Mouse (Mus musculus) lung, embryonic 16.5 days (tissue): Measurements from ENCODE around the gene Mylk2. TPM values are rescaled to one million over a fixed set of nuclear protein-coding genes. Genes with fewer than 3 reads are reported as not detected.

ENCODE experiments used
- ATAC-seq: fragments of 200-750 bp; cut with Nextera tagmentation; 2 replicates; pipeline ENCODE4 v1.8.0; 2017; ENCODE audit warnings: low read depth, mild to moderate bottlenecking, moderate library complexity
- H3K27ac ChIP-seq: fragments of 300-500 bp; sonication (generic); 2 replicates; pipeline ENCODE4 v1.5.1; 2014; ENCODE audit warnings: mild to moderate bottlenecking, control low read depth, low read length
- H3K27me3 ChIP-seq: fragments of 300-500 bp; sonication (generic); 2 replicates; pipeline ENCODE4 v1.6.1; 2014; ENCODE audit warnings: low read depth, low read length, mixed read lengths; ENCODE audit not compliant: control insufficient read depth, insufficient read depth
- H3K36me3 ChIP-seq: fragments of 300-500 bp; sonication (generic); 2 replicates; pipeline ENCODE4 v1.6.1; 2014; ENCODE audit warnings: low read length; ENCODE audit not compliant: control insufficient read depth, insufficient read depth
- H3K4me1 ChIP-seq: fragments of 300-500 bp; sonication (generic); replicated peaks from 2 replicates; pipeline ENCODE4 v1.6.1; 2014; ENCODE audit warnings: low read length, mixed read lengths; ENCODE audit not compliant: control insufficient read depth, insufficient read depth
- H3K4me2 ChIP-seq: fragments of 300-500 bp; sonication (generic); 2 replicates; pipeline ENCODE4 v1.6.1; 2014; ENCODE audit warnings: low read depth, low read length, control low read depth
- H3K4me3 ChIP-seq: fragments of 300-500 bp; sonication (generic); 2 replicates; pipeline ENCODE4 v1.5.1; 2014; ENCODE audit warnings: mild to moderate bottlenecking, low read length, control low read depth
- H3K9ac ChIP-seq: fragments of 300-500 bp; sonication (generic); 2 replicates; pipeline ENCODE4 v1.6.1; 2014; ENCODE audit warnings: low read length, control low read depth
- H3K9me3 ChIP-seq: fragments of 300-500 bp; sonication (generic); 2 replicates; pipeline ENCODE4 v1.6.1; 2016; ENCODE audit warnings: low read length; ENCODE audit not compliant: control insufficient read depth
- WGBS: fragments of 180-500 bp; shearing (Covaris S2); extraction: QIAGEN DNeasy Blood & Tissue Kit; methylation state at CpG from one replicate; pipeline ENCODE4 v1.1.7; 2014; 5-methylcytosine and 5-hydroxymethylcytosine counted together
- polyA plus RNA-seq: library from polyadenylated mRNA; unstranded; fragments of >200 nt; fragmentation: Nextera tagmentation; extraction: Ambion mirVana; gene quantifications from 2 replicates; pipeline ENCODE4 v1.2.1, GENCODE M21; 2015

Mylk2 gene
- polyA plus RNA-seq, 1 experiment from 2014 or later = 0.16 TPM

- Histone ChIP-seq H3K4me3 (no peak overlapping the region), H3K27ac (no peak overlapping the region), H3K27me3 (peaks cover 85% of the 10 kb centered on the region), H3K4me1 (peaks cover 17% of the 10 kb centered on the region), H3K4me2 (no peak overlapping the region), H3K9me3 (no peaks in the 10 kb centered on the region), H3K36me3 (no peaks in the 10 kb centered on the region), H3K9ac (no peak overlapping the region)
- peak; percentile 69 for ATAC-seq
- 35% methylated on average over 7 of the region's 7 CpGs for WGBS
Measured at GRCm38 (mm10) chr2:152947098-152947497, 35.9 kb downstream of the Mylk2 start.

GRCm38 (mm10) chr2:152948438-152949020 lies 37.4 kb downstream of the Mylk2 start:
- Histone ChIP-seq H3K4me2 (no peak overlapping the region), H3K9ac (no peak overlapping the region), H3K4me3 (no peak overlapping the region), H3K27me3 (peaks cover 79% of the 10 kb centered on the region), H3K36me3 (no peaks in the 10 kb centered on the region), H3K4me1 (peaks cover 12% of the 10 kb centered on the region), H3K27ac (no peak overlapping the region), H3K9me3 (no peaks in the 10 kb centered on the region)
- 82% methylated on average over 5 of the region's 5 CpGs for WGBS
- no peak for ATAC-seq

GRCm38 (mm10) chr2:152950358-152951064 lies 39.4 kb downstream of the Mylk2 start:
- H3K27me3 ChIP-seq = peaks cover 63% of the 10 kb centered on the region
- H3K4me2 ChIP-seq = no peak overlapping the region
- no peaks in the 10 kb centered on the region for H3K9me3 ChIP-seq
- no peaks in the 10 kb centered on the region for H3K36me3 ChIP-seq
- no peak overlapping the region for H3K4me3 ChIP-seq
- no peak overlapping the region for H3K27ac ChIP-seq
- H3K4me1 ChIP-seq = peaks cover 12% of the 10 kb centered on the region
- no peak for ATAC-seq
- no peak overlapping the region for H3K9ac ChIP-seq
- WGBS = 35% methylated on average over 11 of the region's 11 CpGs

DNA sequence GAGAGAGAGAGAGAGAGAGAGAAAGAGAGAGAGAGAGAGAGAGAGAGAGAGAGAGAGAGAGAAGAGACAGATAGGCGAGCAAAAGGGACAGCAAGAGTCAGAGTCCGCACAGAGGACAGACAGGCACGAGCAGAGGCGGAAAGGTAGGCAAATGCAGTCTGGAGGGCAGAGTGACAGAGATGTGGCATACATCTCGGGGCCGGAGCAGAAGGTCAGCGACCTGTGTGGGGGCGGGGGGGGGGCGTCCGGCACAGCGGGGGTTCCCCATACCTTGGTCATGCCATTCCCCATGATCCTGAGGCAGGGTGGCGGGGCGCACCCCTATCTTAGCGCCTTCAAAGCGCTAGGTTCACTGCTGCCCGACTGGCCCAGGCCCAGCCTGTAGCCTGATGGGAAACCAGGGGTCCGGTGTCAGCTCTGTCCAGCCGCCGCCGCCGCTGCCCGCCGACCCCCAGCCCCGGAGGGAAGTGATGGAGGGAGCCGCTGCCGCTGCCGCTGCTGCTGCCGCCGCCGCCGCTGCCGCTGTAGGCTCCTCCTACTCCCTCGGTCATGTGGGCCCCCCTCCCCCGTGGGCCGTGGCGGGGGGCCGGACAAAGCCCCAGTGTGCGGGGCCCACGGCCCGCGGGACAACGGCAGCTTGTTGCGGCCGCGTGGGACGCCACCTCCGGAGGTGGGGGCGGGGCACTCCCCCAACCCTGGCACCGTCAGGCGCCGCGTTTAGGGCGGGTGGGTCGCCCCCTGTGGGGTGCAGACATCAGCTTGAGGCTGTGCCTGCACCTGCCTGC lies 40.1 kb downstream of the Mylk2 start, which contains the start of gene Dusp15:
Gene Dusp15, minus strand, starts transcription at position 634 of the 785 bp plus-strand sequence.
- Histone ChIP-seq H3K9me3 (no peaks in the 10 kb centered on the region), H3K27ac (no peak within 1 kb of the TSS), H3K4me3 (peak within 1 kb of the TSS; percentile 63), H3K27me3 (peaks cover 57% of the 10 kb centered on the region), H3K4me2 (peak within 1 kb of the TSS; percentile 99), H3K4me1 (peaks cover 12% of the 10 kb centered on the region), H3K36me3 (no peaks in the 10 kb centered on the region), H3K9ac (peak within 1 kb of the TSS; percentile 66)
- ATAC-seq = peak; percentile 30; the same call in 1 of the 2 replicates
- WGBS = under 1% methylated on average over 47 of the region's 54 CpGs

DNA sequence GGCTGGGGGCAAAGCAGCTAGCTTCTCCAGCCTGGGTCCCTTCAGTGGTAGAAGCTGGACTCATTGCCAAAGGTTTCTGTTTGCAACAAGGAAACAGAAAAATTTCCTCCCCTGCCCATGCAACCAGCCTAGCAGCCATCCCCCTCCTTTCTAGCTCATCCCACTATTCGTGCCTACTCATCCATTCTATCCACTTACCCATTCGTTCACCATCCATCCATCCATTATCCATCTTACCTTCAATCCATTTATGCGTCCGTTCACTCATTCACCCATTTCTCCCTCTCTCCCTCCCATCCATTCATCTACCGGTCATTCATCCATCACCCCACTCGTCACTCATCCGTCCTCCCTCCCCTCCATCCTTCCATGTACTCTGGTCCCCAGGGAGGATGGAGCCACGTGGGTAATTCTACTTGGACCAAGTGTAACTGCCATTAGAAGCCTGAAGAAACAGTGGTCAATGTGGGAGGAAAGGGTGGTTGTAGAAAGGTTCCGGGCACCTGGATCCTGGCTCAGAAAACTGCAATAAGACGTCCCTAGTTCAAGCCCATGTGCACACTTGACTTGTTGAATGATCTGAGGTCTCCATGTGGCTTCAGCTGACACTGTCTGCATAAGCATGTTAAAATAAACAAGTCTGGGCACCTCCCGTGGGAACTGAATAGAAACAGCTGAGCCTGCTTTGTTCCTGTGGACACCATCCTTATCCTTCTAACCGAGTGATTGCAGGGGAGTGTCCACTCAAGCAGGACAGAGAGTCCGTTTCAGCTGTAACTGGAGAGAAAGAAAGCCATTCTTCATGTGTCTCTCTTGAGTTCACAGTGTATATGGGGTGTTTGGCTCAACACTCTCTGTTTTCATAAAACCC lies 40.9 kb downstream of the Mylk2 start:
- peak overlapping the region; percentile 66 for H3K9ac ChIP-seq
- H3K27me3 ChIP-seq = peaks cover 54% of the 10 kb centered on the region
- no peak for ATAC-seq
- no peaks in the 10 kb centered on the region for H3K9me3 ChIP-seq
- peak overlapping the region; percentile 99 for H3K4me2 ChIP-seq
- H3K36me3 ChIP-seq = no peaks in the 10 kb centered on the region
- peak overlapping the region; percentile 63 for H3K4me3 ChIP-seq
- 13% methylated on average over 13 of the region's 13 CpGs for WGBS
- H3K27ac ChIP-seq = no peak overlapping the region
- H3K4me1 ChIP-seq = peaks cover 12% of the 10 kb centered on the region

- Histone ChIP-seq H3K27me3 (peaks cover 5% of the 10 kb centered on the region), H3K4me2 (no peak overlapping the region), H3K27ac (no peak overlapping the region), H3K4me3 (no peak overlapping the region), H3K36me3 (no peaks in the 10 kb centered on the region), H3K4me1 (no peaks in the 10 kb centered on the region), H3K9ac (no peak overlapping the region), H3K9me3 (no peaks in the 10 kb centered on the region)
- 56% methylated on average over 3 of the region's 3 CpGs for WGBS
- no peak for ATAC-seq
Measured at GRCm38 (mm10) chr2:152958116-152958515, 47.0 kb downstream of the Mylk2 start.

DNA sequence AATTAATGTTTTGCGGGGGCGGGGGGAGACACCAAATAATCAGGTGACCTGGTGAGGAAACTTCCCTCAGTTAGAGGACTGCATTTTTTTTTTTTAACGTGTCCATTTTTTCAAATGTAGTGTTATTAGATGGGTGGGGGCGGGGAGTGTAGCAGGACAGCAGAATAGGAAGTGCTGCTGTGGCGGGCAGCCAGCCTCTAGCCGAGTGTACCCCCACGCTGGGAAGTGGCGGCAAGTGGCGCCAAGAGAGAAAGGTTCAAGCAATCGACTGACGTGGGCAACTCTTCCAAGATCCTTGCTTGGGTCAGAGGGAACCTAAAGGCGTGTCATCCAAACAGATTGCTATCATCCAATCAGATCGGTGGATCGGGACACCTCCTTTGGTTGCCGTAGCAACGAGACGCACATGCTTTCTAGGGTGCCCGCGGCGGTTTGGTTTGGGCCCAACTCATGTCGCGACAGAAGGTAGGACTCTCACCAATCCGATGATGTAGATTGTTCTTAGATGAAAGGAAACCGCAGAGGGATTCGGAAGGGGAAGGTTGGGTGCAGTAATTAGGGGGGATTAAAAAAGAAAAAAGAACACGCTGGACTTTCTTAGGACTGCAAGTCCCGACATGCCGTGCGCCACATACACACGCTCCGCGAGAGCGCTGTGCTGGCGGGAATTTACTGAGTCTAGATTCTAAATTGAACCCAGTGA lies 51.1 kb downstream of the Mylk2 start, which contains the start of gene Ttll9:
Gene Ttll9, plus strand, starts transcription at position 395 of the 703 bp plus-strand sequence.
- H3K4me2 ChIP-seq = peak within 1 kb of the TSS; percentile 70
- H3K36me3 ChIP-seq = no peaks in the 10 kb centered on the region
- peak within 1 kb of the TSS; percentile 59 for H3K4me3 ChIP-seq
- H3K27ac ChIP-seq = no peak within 1 kb of the TSS
- no peaks in the 10 kb centered on the region for H3K4me1 ChIP-seq
- 3% methylated on average over 34 of the region's 34 CpGs for WGBS
- no peaks in the 10 kb centered on the region for H3K27me3 ChIP-seq
- ATAC-seq = peak; percentile 94
- H3K9me3 ChIP-seq = no peaks in the 10 kb centered on the region
- H3K9ac ChIP-seq = peak within 1 kb of the TSS; percentile 41

DNA sequence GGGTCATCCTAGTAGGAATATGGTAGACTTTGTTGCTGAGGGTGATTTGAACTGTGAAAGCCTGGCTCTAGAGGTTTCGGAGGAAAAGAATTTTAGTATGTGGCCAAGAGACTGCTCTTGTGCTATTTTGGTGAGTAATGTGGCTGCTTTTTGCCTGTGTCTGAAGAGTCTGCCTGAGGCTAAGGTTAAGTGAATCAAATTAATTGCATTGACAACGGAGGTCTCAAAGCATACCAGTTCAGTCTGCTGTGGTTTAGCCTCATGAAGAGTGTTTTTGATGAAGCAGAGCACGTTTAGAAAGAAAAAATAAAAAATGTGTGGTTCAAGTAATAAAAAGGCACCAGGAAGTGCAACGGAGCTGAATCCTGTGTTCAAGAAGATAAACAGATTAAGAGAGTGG lies 54.4 kb downstream of the Mylk2 start:
- no peak overlapping the region for H3K4me3 ChIP-seq
- H3K9ac ChIP-seq = no peak overlapping the region
- H3K9me3 ChIP-seq = no peaks in the 10 kb centered on the region
- no peak overlapping the region for H3K27ac ChIP-seq
- WGBS = 70% methylated on average over 4 of the region's 4 CpGs
- H3K27me3 ChIP-seq = no peaks in the 10 kb centered on the region
- H3K4me1 ChIP-seq = no peaks in the 10 kb centered on the region
- H3K4me2 ChIP-seq = no peak overlapping the region
- H3K36me3 ChIP-seq = no peaks in the 10 kb centered on the region
- no peak for ATAC-seq
